8 mouse cellular contexts compared by ENCODE assay signal in genomic region chr5:135726641-135727346, GRCm38 (mm10). TPM values are rescaled to one million over a fixed set of nuclear protein-coding genes. Genes with fewer than 3 reads are reported as not detected.
DNase-seq lines count a peak whose midpoint lies in the region; ATAC-seq lines count a peak whose summit lies in the region.
"Had no signal": no experiment of that assay in that cellular context is flagged by ENCODE, and none has a peak within 500 bp of the region (broad histone marks: within the 10 kb centered on the region; RNA-seq: fewer than 3 reads in every experiment).

No protein-coding gene starts in this region.

- H3K4me3 ChIP-seq in forebrain, embryonic 12.5 days (replicated peaks) = peak overlapping the region; percentile 35
- H3K4me3 ChIP-seq in hindbrain, embryonic 11.5 days (ENCODE audit: low read depth, low read length) = no peak overlapping the region
- H3K4me3 ChIP-seq in midbrain, embryonic 16.5 days (ENCODE audit: low read depth, low read length) = no peak overlapping the region
- no peak overlapping the region for H3K4me3 ChIP-seq in liver, embryonic 11.5 days (ENCODE audit: low read depth, low read length)

- no peaks in the 10 kb centered on the region for H3K9me3 ChIP-seq in forebrain, embryonic 12.5 days
- H3K9me3 ChIP-seq in hindbrain, embryonic 11.5 days (ENCODE audit: control insufficient read depth, low read length) = no peaks in the 10 kb centered on the region
- no peaks in the 10 kb centered on the region for H3K9me3 ChIP-seq in midbrain, embryonic 16.5 days (replicated peaks; ENCODE audit: control insufficient read depth, low read length, poor library complexity, severe bottlenecking)
- no peaks in the 10 kb centered on the region for H3K9me3 ChIP-seq in liver, embryonic 11.5 days (ENCODE audit: control insufficient read depth, low read length)

- no peaks in the 10 kb centered on the region for H3K27me3 ChIP-seq in forebrain, embryonic 12.5 days
- H3K27me3 ChIP-seq in hindbrain, embryonic 11.5 days (ENCODE audit: control insufficient read depth, insufficient read depth, low read length) = no peaks in the 10 kb centered on the region
- H3K27me3 ChIP-seq in midbrain, embryonic 16.5 days (ENCODE audit: control insufficient read depth, insufficient read depth, low read depth, low read length) = no peaks in the 10 kb centered on the region
- no peaks in the 10 kb centered on the region for H3K27me3 ChIP-seq in liver, embryonic 11.5 days (replicated peaks; ENCODE audit: control insufficient read depth, insufficient read depth, low read length)

- peak; percentile 65 for DNase-seq in adrenal gland, postnatal 25 days
- DNase-seq in hindbrain, embryonic 11.5 days (ENCODE audit: low spot score) = no peak
- DNase-seq in left cerebral cortex, adult 8-10 months (ENCODE audit: low spot score in 2 of 2) = no peak
- no peak for DNase-seq in liver, embryonic 11.5 days (ENCODE audit: low spot score)
- DNase-seq in testis, postnatal 14 days (ENCODE audit: low spot score) = no peak

- 68% methylated on average over 2 of the region's 2 CpGs for WGBS in forebrain, embryonic 12.5 days
- 85% methylated on average over 2 of the region's 2 CpGs for WGBS in hindbrain, embryonic 11.5 days
- 74% methylated on average over 2 of the region's 2 CpGs for WGBS in midbrain, embryonic 16.5 days
- 66% methylated on average over 2 of the region's 2 CpGs for WGBS in liver, embryonic 11.5 days

- H3K27ac ChIP-seq in forebrain, embryonic 12.5 days = peak overlapping the region; percentile 99
- peak overlapping the region; percentile 98 for H3K27ac ChIP-seq in hindbrain, embryonic 11.5 days (ENCODE audit: low read depth, low read length)
- H3K27ac ChIP-seq in midbrain, embryonic 16.5 days (ENCODE audit: low read length) = peak overlapping the region; percentile 18
- H3K27ac ChIP-seq in liver, embryonic 11.5 days (ENCODE audit: low read depth, low read length) = no peak overlapping the region

- peak overlapping the region; percentile 57 for H3K9ac ChIP-seq in forebrain, embryonic 12.5 days
- H3K9ac ChIP-seq in hindbrain, embryonic 11.5 days (ENCODE audit: low read depth, low read length) = peak overlapping the region; percentile 35
- peak overlapping the region; percentile 30; the same call in 1 of the 2 replicates for H3K9ac ChIP-seq in midbrain, embryonic 16.5 days (ENCODE audit: low read depth, low read length)
- no peak overlapping the region; the same call in 1 of the 2 replicates for H3K9ac ChIP-seq in liver, embryonic 11.5 days (ENCODE audit: low read depth, low read length)

- peaks cover 36% of the 10 kb centered on the region for H3K36me3 ChIP-seq in forebrain, embryonic 12.5 days (replicated peaks)
- peaks cover 14% of the 10 kb centered on the region for H3K36me3 ChIP-seq in hindbrain, embryonic 11.5 days (ENCODE audit: control insufficient read depth, insufficient read depth, low read length)
- peaks cover 27% of the 10 kb centered on the region for H3K36me3 ChIP-seq in midbrain, embryonic 16.5 days (ENCODE audit: control insufficient read depth, insufficient read depth, low read length)
- peaks cover 22% of the 10 kb centered on the region for H3K36me3 ChIP-seq in liver, embryonic 11.5 days (ENCODE audit: control insufficient read depth, insufficient read depth, low read length)

- peaks cover 51% of the 10 kb centered on the region for H3K4me1 ChIP-seq in forebrain, embryonic 12.5 days
- H3K4me1 ChIP-seq in hindbrain, embryonic 11.5 days (replicated peaks; ENCODE audit: control insufficient read depth, insufficient read depth, low read length) = peaks cover 28% of the 10 kb centered on the region
- H3K4me1 ChIP-seq in midbrain, embryonic 16.5 days (ENCODE audit: control insufficient read depth, insufficient read depth, low read length) = peaks cover 34% of the 10 kb centered on the region
- H3K4me1 ChIP-seq in liver, embryonic 11.5 days (replicated peaks; ENCODE audit: control insufficient read depth, insufficient read depth, low read length) = peaks cover 16% of the 10 kb centered on the region

- H3K4me2 ChIP-seq in forebrain, embryonic 12.5 days = peak overlapping the region; percentile 63
- peak overlapping the region; percentile 54 for H3K4me2 ChIP-seq in hindbrain, embryonic 11.5 days (replicated peaks; ENCODE audit: low read depth, low read length)
- H3K4me2 ChIP-seq in midbrain, embryonic 16.5 days (ENCODE audit: low read length) = peak overlapping the region; percentile 48
- H3K4me2 ChIP-seq in liver, embryonic 11.5 days = no peak overlapping the region

- no peak for ATAC-seq in forebrain, embryonic 12.5 days (ENCODE audit: low FRiP score)
- no peak for ATAC-seq in hindbrain, embryonic 11.5 days (ENCODE audit: low FRiP score)
- no peak for ATAC-seq in midbrain, embryonic 16.5 days
- no peak for ATAC-seq in liver, embryonic 11.5 days (replicated peaks; ENCODE audit: low FRiP score)

RNA-seq across cellular contexts. Expression of gene Tmem120a, which starts 17.5 kb away (rescaled TPM):
- 36.7 and 37.8 TPM in 2 replicates for total RNA-seq in adrenal gland, postnatal 25 days (2021)
- 47.1 and 54.2 TPM in 2 replicates for polyA plus RNA-seq in forebrain, embryonic 12.5 days (2016; fragmentation: Nextera tagmentation; extraction: Ambion mirVana)
- 62.5 and 70.0 TPM in 2 replicates for polyA plus RNA-seq in hindbrain, embryonic 11.5 days (2014; fragmentation: Nextera tagmentation; extraction: Ambion mirVana)
- polyA plus RNA-seq in midbrain, embryonic 16.5 days (2015; fragmentation: Nextera tagmentation; extraction: Ambion mirVana) = 87.2 and 87.8 TPM in 2 replicates
- 10 to 100 TPM; 16.8 to 20.5 (median 19.7) TPM for total RNA-seq in left cerebral cortex, adult 8-10 months (2022)
- polyA plus RNA-seq in liver, embryonic 11.5 days (2014; fragmentation: Nextera tagmentation; extraction: Ambion mirVana) = 23.2 and 23.7 TPM in 2 replicates

RNA-seq across cellular contexts. Expression of gene Styxl1, which starts 51.4 kb away (rescaled TPM):
- total RNA-seq in adrenal gland, postnatal 25 days (2021) = 0.36 TPM in 1 of 2 replicates, not detected in the other
- polyA plus RNA-seq in forebrain, embryonic 12.5 days (2016; fragmentation: Nextera tagmentation; extraction: Ambion mirVana) = 0.29 TPM in 1 of 2 replicates, not detected in the other
- polyA plus RNA-seq in hindbrain, embryonic 11.5 days (2014; fragmentation: Nextera tagmentation; extraction: Ambion mirVana) = 0.36 and 0.54 TPM in 2 replicates
- polyA plus RNA-seq in midbrain, embryonic 16.5 days (2015; fragmentation: Nextera tagmentation; extraction: Ambion mirVana) = 0.24 and 0.46 TPM in 2 replicates
- under 1 TPM in 2 of 4 experiments, not detected in 2; 0.30 to 0.37 TPM for total RNA-seq in left cerebral cortex, adult 8-10 months (2022)
- polyA plus RNA-seq in liver, embryonic 11.5 days (2014; fragmentation: Nextera tagmentation; extraction: Ambion mirVana) = 0.29 TPM in 1 of 2 replicates, not detected in the other
- total RNA-seq: megakaryocyte-erythroid progenitor cell, adult 5-6 weeks had no signal

RNA-seq across cellular contexts. Expression of gene Mdh2, which starts 51.5 kb away (rescaled TPM):
- total RNA-seq in adrenal gland, postnatal 25 days (2021) = 408 and 463 TPM in 2 replicates
- 520 and 524 TPM in 2 replicates for polyA plus RNA-seq in forebrain, embryonic 12.5 days (2016; fragmentation: Nextera tagmentation; extraction: Ambion mirVana)
- 620 and 621 TPM in 2 replicates for polyA plus RNA-seq in hindbrain, embryonic 11.5 days (2014; fragmentation: Nextera tagmentation; extraction: Ambion mirVana)
- 565 and 600 TPM in 2 replicates for polyA plus RNA-seq in midbrain, embryonic 16.5 days (2015; fragmentation: Nextera tagmentation; extraction: Ambion mirVana)
- total RNA-seq in left cerebral cortex, adult 8-10 months (2022) = 100 to 1,000 TPM; 407 to 445 (median 424) TPM
- 625 and 635 TPM in 2 replicates for polyA plus RNA-seq in liver, embryonic 11.5 days (2014; fragmentation: Nextera tagmentation; extraction: Ambion mirVana)

RNA-seq across cellular contexts. Expression of gene Por, which starts 57.0 kb away (rescaled TPM):
- 258 and 276 TPM in 2 replicates for total RNA-seq in adrenal gland, postnatal 25 days (2021)
- 127 and 135 TPM in 2 replicates for polyA plus RNA-seq in forebrain, embryonic 12.5 days (2016; fragmentation: Nextera tagmentation; extraction: Ambion mirVana)
- polyA plus RNA-seq in hindbrain, embryonic 11.5 days (2014; fragmentation: Nextera tagmentation; extraction: Ambion mirVana) = 63.0 and 73.1 TPM in 2 replicates
- 123 and 127 TPM in 2 replicates for polyA plus RNA-seq in midbrain, embryonic 16.5 days (2015; fragmentation: Nextera tagmentation; extraction: Ambion mirVana)
- 100 to 1,000 TPM in 1 of 4 experiments, 10 to 100 TPM in 3; 82.4 to 100 (median 95.4) TPM for total RNA-seq in left cerebral cortex, adult 8-10 months (2022)
- 48.1 and 49.3 TPM in 2 replicates for polyA plus RNA-seq in liver, embryonic 11.5 days (2014; fragmentation: Nextera tagmentation; extraction: Ambion mirVana)
